Mouse (Mus musculus): ENCODE measurements around the gene Nfkbia.

DNA sequence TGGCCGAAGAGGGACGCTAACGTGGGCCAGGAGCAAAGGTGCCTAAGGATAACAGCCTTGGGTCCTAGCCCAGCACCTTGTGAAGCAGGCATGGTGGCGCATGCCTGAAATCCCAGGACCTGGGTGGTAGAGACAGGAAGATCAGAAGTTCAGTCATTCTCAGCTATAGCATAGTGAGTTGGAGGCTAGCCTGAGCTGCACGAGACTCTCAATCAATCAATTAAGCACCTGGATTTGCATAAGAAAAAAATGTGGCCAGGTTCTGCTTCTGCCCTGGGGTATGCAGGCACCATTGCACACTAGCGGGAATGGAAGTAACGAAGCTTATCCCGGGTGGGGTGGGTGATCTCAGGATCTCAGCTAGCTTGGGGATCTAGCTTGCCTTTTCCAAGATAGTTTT, 46.7 kb upstream of the Nfkbia start:
- TF ChIP-seq CTCF (IDR thresholded peaks at IDR 0.05; ENCODE audit: extremely low read depth, insufficient read length, insufficient replicate concordance, low read depth, low read length) (no peak), POLR2A (IDR thresholded peaks at IDR 0.05; ENCODE audit: low read depth, low read length) (no peak)
